Mouse (Mus musculus) stomach, embryonic 16.5 days (tissue): ENCODE measurements around the gene Klhl2. TPM values are rescaled to one million over a fixed set of nuclear protein-coding genes. Genes with fewer than 3 reads are reported as not detected.
A peak's percentile ranks its signal among the peaks of the same experiment; 100 is the strongest.

Experiments
- ATAC-seq: fragments of 200-750 bp; cut with Nextera tagmentation; 2 replicates; pipeline ENCODE4 v1.8.0; 2017; ENCODE audit warnings: moderate number of reproducible peaks, moderate TSS enrichment; ENCODE audit not compliant: insufficient read depth, low FRiP score
- H3K27ac ChIP-seq: fragments of 300-500 bp; sonication (generic); 2 replicates; pipeline ENCODE4 v1.5.1; 2014; ENCODE audit warnings: low read length
- H3K27me3 ChIP-seq: fragments of 300-500 bp; sonication (generic); 2 replicates; pipeline ENCODE4 v1.6.1; 2014; ENCODE audit warnings: low read length, control low read depth, mixed read lengths; ENCODE audit not compliant: control insufficient read depth, insufficient read depth
- H3K36me3 ChIP-seq: fragments of 300-500 bp; sonication (generic); 2 replicates; pipeline ENCODE4 v1.6.1; 2014; ENCODE audit warnings: low read length; ENCODE audit not compliant: control insufficient read depth, insufficient read depth
- H3K4me1 ChIP-seq: fragments of 300-500 bp; sonication (generic); 2 replicates; pipeline ENCODE4 v1.6.1; 2014; ENCODE audit warnings: low read length, control low read depth, mixed read lengths; ENCODE audit not compliant: control insufficient read depth, insufficient read depth
- H3K4me2 ChIP-seq: fragments of 300-500 bp; sonication (generic); 2 replicates; pipeline ENCODE4 v1.6.1; 2014; ENCODE audit warnings: low read depth, low read length, mixed read lengths
- H3K4me3 ChIP-seq: fragments of 300-500 bp; sonication (generic); replicated peaks from 2 replicates; pipeline ENCODE4 v1.5.1; 2014; ENCODE audit warnings: mild to moderate bottlenecking, low read length
- H3K9ac ChIP-seq: fragments of 300-500 bp; sonication (generic); 2 replicates; pipeline ENCODE4 v1.6.1; 2014; ENCODE audit warnings: low read length
- H3K9me3 ChIP-seq: fragments of 300-500 bp; sonication (generic); replicated peaks from 2 replicates; pipeline ENCODE4 v1.6.1; 2016; ENCODE audit warnings: low read length, control low read depth; ENCODE audit not compliant: control insufficient read depth
- WGBS: fragments of 180-500 bp; shearing (Covaris S2); extraction: QIAGEN DNeasy Blood & Tissue Kit; methylation state at CpG from one replicate; pipeline ENCODE4 v1.1.7; 2014; 5-methylcytosine and 5-hydroxymethylcytosine counted together
- polyA plus RNA-seq: library from polyadenylated mRNA; unstranded; fragments of >200 nt; fragmentation: Nextera tagmentation; extraction: Ambion mirVana; gene quantifications from 2 replicates; pipeline ENCODE4 v1.2.1, GENCODE M21; 2015

Gene Klhl2
- polyA plus RNA-seq, 1 experiment from 2014 or later: 5.6 TPM

- Histone ChIP-seq H3K4me3 (peak overlapping the region; percentile 76), H3K9ac (no peak overlapping the region)
- WGBS: 15% methylated on average over 8 of the region's 8 CpGs
These were observed 1.5 kb downstream of the Klhl2 start for GRCm38 (mm10) chr8:64848245-64848785.

GRCm38 (mm10) chr8:64847650-64848049 is 2.2 kb downstream of the Klhl2 start:
- H3K27ac ChIP-seq: no peak overlapping the region
- H3K36me3 ChIP-seq: no peaks in the 10 kb centered on the region
- no peak overlapping the region for H3K9ac ChIP-seq
- H3K4me2 ChIP-seq: peak overlapping the region; percentile 86; the same call in 1 of the 2 replicates
- 37% methylated on average over 2 of the region's 2 CpGs for WGBS
- ATAC-seq: no peak
- H3K4me3 ChIP-seq: no peak overlapping the region
- H3K27me3 ChIP-seq: no peaks in the 10 kb centered on the region
- peaks cover 15% of the 10 kb centered on the region for H3K4me1 ChIP-seq
- H3K9me3 ChIP-seq: no peaks in the 10 kb centered on the region

More at GRCm38 (mm10) chr8:64848245-64848785, 1.5 kb downstream of the Klhl2 start:
- peaks cover 12% of the 10 kb centered on the region for H3K4me1 ChIP-seq
- H3K27ac ChIP-seq: no peak overlapping the region
- no peaks in the 10 kb centered on the region for H3K36me3 ChIP-seq
- no peaks in the 10 kb centered on the region for H3K27me3 ChIP-seq
- no peak for ATAC-seq
- H3K9me3 ChIP-seq: no peaks in the 10 kb centered on the region
- H3K4me2 ChIP-seq: peak overlapping the region; percentile 86

GRCm38 (mm10) chr8:64847241-64847640 is 2.6 kb downstream of the Klhl2 start:
- 57% methylated on average over 2 of the region's 2 CpGs for WGBS
- Histone ChIP-seq H3K9ac (no peak overlapping the region), H3K27ac (no peak overlapping the region), H3K4me2 (no peak overlapping the region), H3K27me3 (no peaks in the 10 kb centered on the region), H3K9me3 (no peaks in the 10 kb centered on the region), H3K4me3 (no peak overlapping the region), H3K36me3 (no peaks in the 10 kb centered on the region), H3K4me1 (peaks cover 18% of the 10 kb centered on the region)
- no peak for ATAC-seq

- 75% methylated on average over 7 of the region's 7 CpGs for WGBS
- H3K4me2 ChIP-seq: no peak overlapping the region
- H3K27me3 ChIP-seq: no peaks in the 10 kb centered on the region
- H3K36me3 ChIP-seq: no peaks in the 10 kb centered on the region
- ATAC-seq: no peak
- H3K9ac ChIP-seq: no peak overlapping the region
- peaks cover 29% of the 10 kb centered on the region for H3K4me1 ChIP-seq
- H3K9me3 ChIP-seq: no peaks in the 10 kb centered on the region
- H3K27ac ChIP-seq: no peak overlapping the region
- no peak overlapping the region for H3K4me3 ChIP-seq
These were observed 4.5 kb downstream of the Klhl2 start for GRCm38 (mm10) chr8:64845314-64845713.

- ATAC-seq: no peak
- Histone ChIP-seq H3K36me3 (no peaks in the 10 kb centered on the region), H3K27ac (no peak overlapping the region), H3K4me3 (no peak overlapping the region), H3K4me1 (peaks cover 32% of the 10 kb centered on the region), H3K4me2 (no peak overlapping the region), H3K27me3 (no peaks in the 10 kb centered on the region), H3K9ac (no peak overlapping the region), H3K9me3 (no peaks in the 10 kb centered on the region)
- 56% methylated on average over 4 of the region's 4 CpGs for WGBS
These were observed 5.8 kb downstream of the Klhl2 start for GRCm38 (mm10) chr8:64844043-64844481.

GRCm38 (mm10) chr8:64843168-64843567 is 6.6 kb downstream of the Klhl2 start:
- Histone ChIP-seq H3K4me3 (no peak overlapping the region), H3K27me3 (no peaks in the 10 kb centered on the region), H3K27ac (no peak overlapping the region), H3K4me1 (peaks cover 28% of the 10 kb centered on the region), H3K9ac (no peak overlapping the region), H3K36me3 (no peaks in the 10 kb centered on the region), H3K9me3 (no peaks in the 10 kb centered on the region), H3K4me2 (no peak overlapping the region)
- ATAC-seq: no peak
- WGBS: 71% methylated on average over 3 of the region's 3 CpGs

- H3K4me3 ChIP-seq: no peak overlapping the region
- no peak overlapping the region for H3K27ac ChIP-seq
- no peak overlapping the region for H3K9ac ChIP-seq
- peak; percentile 34; the same call in 1 of the 2 replicates for ATAC-seq
- H3K27me3 ChIP-seq: no peaks in the 10 kb centered on the region
- 66% methylated on average over 13 of the region's 13 CpGs for WGBS
- H3K36me3 ChIP-seq: no peaks in the 10 kb centered on the region
- H3K9me3 ChIP-seq: no peaks in the 10 kb centered on the region
- peaks cover 27% of the 10 kb centered on the region for H3K4me1 ChIP-seq
- H3K4me2 ChIP-seq: no peak overlapping the region
These were observed 7.9 kb downstream of the Klhl2 start for GRCm38 (mm10) chr8:64841747-64842406.

- H3K9me3 ChIP-seq: no peaks in the 10 kb centered on the region
- H3K27ac ChIP-seq: no peak overlapping the region
- no peak overlapping the region for H3K9ac ChIP-seq
- H3K4me1 ChIP-seq: peaks cover 27% of the 10 kb centered on the region
- no peak overlapping the region for H3K4me2 ChIP-seq
- ATAC-seq: no peak
- H3K4me3 ChIP-seq: no peak overlapping the region
- H3K27me3 ChIP-seq: no peaks in the 10 kb centered on the region
- H3K36me3 ChIP-seq: no peaks in the 10 kb centered on the region
- WGBS: 77% methylated on average over 6 of the region's 6 CpGs
These were observed 10.2 kb downstream of the Klhl2 start for GRCm38 (mm10) chr8:64839628-64840027.

- WGBS: 59% methylated on average over 6 of the region's 6 CpGs
- peak; percentile 36; the same call in 1 of the 2 replicates for ATAC-seq
- H3K4me1 ChIP-seq: peaks cover 3% of the 10 kb centered on the region; the same call in 1 of the 2 replicates
These were observed 14.2 kb downstream of the Klhl2 start for GRCm38 (mm10) chr8:64835475-64836122.

More at GRCm38 (mm10) chr8:64835475-64836122, 14.2 kb downstream of the Klhl2 start:
- H3K27ac ChIP-seq: no peak overlapping the region
- no peak overlapping the region for H3K4me2 ChIP-seq
- no peaks in the 10 kb centered on the region for H3K36me3 ChIP-seq
- no peaks in the 10 kb centered on the region for H3K27me3 ChIP-seq
- no peak overlapping the region for H3K9ac ChIP-seq
- no peak overlapping the region for H3K4me3 ChIP-seq
- H3K9me3 ChIP-seq: no peaks in the 10 kb centered on the region
